Mouse (Mus musculus) embryonic facial prominence, embryonic 11.5 days (tissue): ENCODE data around the gene Ostm1. TPM values are rescaled to one million over a fixed set of nuclear protein-coding genes. Genes with fewer than 3 reads are reported as not detected.

Experiments used
- ATAC-seq: fragments of 200-750 bp; cut with Nextera tagmentation; replicated peaks from 2 replicates; pipeline ENCODE4 v1.8.0; 2017; ENCODE audit warnings: low read depth; ENCODE audit not compliant: insufficient number of reproducible peaks, low FRiP score, low TSS enrichment
- DNase-seq: peaks from one replicate; pipeline ENCODE4 v3.0.0-alpha.2; 2015; ENCODE audit warnings: low spot score
- H3K27ac ChIP-seq: fragments of 300-500 bp; sonication (generic); replicated peaks from 2 replicates; pipeline ENCODE4 v1.5.1; 2014; ENCODE audit warnings: mild to moderate bottlenecking, low read depth, low read length, control low read depth
- H3K27me3 ChIP-seq: fragments of 300-500 bp; sonication (generic); 2 replicates; pipeline ENCODE4 v1.6.1; 2014; ENCODE audit warnings: mild to moderate bottlenecking, low read length, moderate library complexity, mixed read lengths; ENCODE audit not compliant: control insufficient read depth, insufficient read depth
- H3K36me3 ChIP-seq: fragments of 300-500 bp; sonication (generic); replicated peaks from 2 replicates; pipeline ENCODE4 v1.6.1; 2014; ENCODE audit warnings: low read depth, mild to moderate bottlenecking, low read length, moderate library complexity, mixed read lengths; ENCODE audit not compliant: control insufficient read depth, insufficient read depth
- H3K4me1 ChIP-seq: fragments of 300-500 bp; sonication (generic); 2 replicates; pipeline ENCODE4 v1.6.1; 2014; ENCODE audit warnings: low read length, mixed read lengths; ENCODE audit not compliant: control insufficient read depth, insufficient read depth
- H3K4me2 ChIP-seq: fragments of 300-500 bp; sonication (generic); 2 replicates; pipeline ENCODE4 v1.6.1; 2014; ENCODE audit warnings: low read depth, mild to moderate bottlenecking, control low read depth, low read length, moderate library complexity
- H3K4me3 ChIP-seq: fragments of 300-500 bp; sonication (generic); 2 replicates; pipeline ENCODE4 v1.5.1; 2014; ENCODE audit warnings: low read depth, low read length, control low read depth
- H3K9ac ChIP-seq: fragments of 300-500 bp; sonication (generic); replicated peaks from 2 replicates; pipeline ENCODE4 v1.6.1; 2014; ENCODE audit warnings: mild to moderate bottlenecking, control low read depth, low read length
- H3K9me3 ChIP-seq: fragments of 300-500 bp; sonication (generic); replicated peaks from 2 replicates; pipeline ENCODE4 v1.6.1; 2016; ENCODE audit warnings: mild to moderate bottlenecking, low read length, inconsistent platforms, mixed read lengths; ENCODE audit not compliant: control insufficient read depth
- WGBS: fragments of 180-500 bp; shearing (Covaris S2); extraction: QIAGEN DNeasy Blood & Tissue Kit; methylation state at CpG from one replicate; pipeline ENCODE4 v1.1.7; 2014; 5-methylcytosine and 5-hydroxymethylcytosine counted together
- polyA plus RNA-seq: library from polyadenylated mRNA; unstranded; fragments of >200 nt; fragmentation: Nextera tagmentation; extraction: Ambion mirVana; gene quantifications from 2 replicates; pipeline ENCODE4 v1.2.1, GENCODE M21; 2014

Gene Ostm1
- polyA plus RNA-seq, 1 experiment from 2014 or later = 16.0 TPM

DNA sequence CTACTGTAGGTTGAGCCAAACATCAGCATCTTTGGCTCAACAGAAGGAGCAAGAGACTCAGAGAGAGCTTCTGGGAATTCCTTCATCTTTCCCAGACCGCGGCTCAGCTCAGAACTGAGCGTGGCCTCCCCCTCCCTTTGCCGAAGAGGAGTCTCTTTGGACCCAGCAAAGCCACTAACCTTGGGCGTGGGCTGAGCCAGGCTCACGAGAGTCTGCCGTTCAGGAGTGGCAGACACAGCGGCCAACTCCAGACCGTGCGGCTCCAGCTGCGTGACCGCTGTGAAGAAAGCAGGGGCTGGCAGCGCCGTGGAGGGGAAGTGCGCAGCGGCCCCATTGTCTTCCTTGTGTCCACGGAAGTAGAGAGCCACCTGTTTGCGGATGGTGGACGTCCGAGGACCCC is 11.1 kb upstream of the Ostm1 start:
- DNase-seq (no peak), ATAC-seq (no peak)
- 3% methylated on average over 20 of the region's 20 CpGs for WGBS
- no peaks in the 10 kb centered on the region for H3K36me3 ChIP-seq
- H3K27ac ChIP-seq = no peak overlapping the region
- no peak overlapping the region for H3K4me3 ChIP-seq
- no peaks in the 10 kb centered on the region for H3K9me3 ChIP-seq
- H3K4me2 ChIP-seq = no peak overlapping the region
- H3K4me1 ChIP-seq = no peaks in the 10 kb centered on the region
- H3K27me3 ChIP-seq = peaks cover 69% of the 10 kb centered on the region
- H3K9ac ChIP-seq = no peak overlapping the region

DNA sequence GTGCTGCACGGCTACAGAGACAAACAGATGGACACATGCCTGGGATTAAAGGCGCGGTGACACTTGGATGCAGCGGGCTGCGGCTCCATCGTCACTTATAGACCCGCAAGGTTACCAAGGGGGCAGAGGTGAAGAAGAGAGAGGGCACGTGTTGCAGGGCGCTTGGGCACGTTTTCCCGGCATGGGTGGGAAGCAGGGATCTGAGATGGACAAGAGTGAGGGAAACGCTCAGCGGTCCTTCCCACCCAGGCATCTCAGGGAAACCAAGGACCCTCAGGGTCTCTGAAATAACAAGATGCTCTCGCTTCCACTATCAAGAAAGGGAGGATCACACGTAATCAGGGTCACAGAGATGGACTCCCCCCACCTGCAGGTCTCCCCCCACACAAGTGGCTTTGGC is 10.7 kb upstream of the Ostm1 start:
- H3K27me3 ChIP-seq = peaks cover 71% of the 10 kb centered on the region
- 1% methylated on average over 15 of the region's 15 CpGs for WGBS
- no peaks in the 10 kb centered on the region for H3K4me1 ChIP-seq
- no peak overlapping the region for H3K9ac ChIP-seq
- no peaks in the 10 kb centered on the region for H3K9me3 ChIP-seq
- no peak for ATAC-seq
- no peak for DNase-seq
- no peak overlapping the region for H3K4me2 ChIP-seq
- no peaks in the 10 kb centered on the region for H3K36me3 ChIP-seq
- no peak overlapping the region for H3K27ac ChIP-seq
- no peak overlapping the region for H3K4me3 ChIP-seq

DNA sequence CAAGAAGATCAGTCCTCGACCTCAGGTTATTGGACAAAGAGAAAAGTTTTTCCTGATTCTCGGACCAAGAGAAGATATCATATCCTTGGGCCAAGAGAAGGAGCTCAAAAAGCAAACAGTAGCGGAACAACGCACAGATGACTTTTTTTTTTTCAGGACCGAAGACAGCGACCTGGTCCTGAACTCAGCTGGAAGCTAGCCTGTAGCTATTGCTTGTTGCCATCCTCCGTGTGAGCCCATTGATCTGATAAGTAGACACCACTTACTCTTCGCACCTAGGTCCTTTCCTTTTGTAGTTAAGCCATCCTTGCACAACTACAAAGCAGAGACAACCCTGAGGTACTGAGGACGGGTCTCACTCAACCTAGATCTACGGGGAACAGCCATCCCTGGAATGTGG is 9.0 kb upstream of the Ostm1 start:
- no peak overlapping the region for H3K4me2 ChIP-seq
- DNase-seq = peak; percentile 75
- 2% methylated on average over 10 of the region's 10 CpGs for WGBS

DNA sequence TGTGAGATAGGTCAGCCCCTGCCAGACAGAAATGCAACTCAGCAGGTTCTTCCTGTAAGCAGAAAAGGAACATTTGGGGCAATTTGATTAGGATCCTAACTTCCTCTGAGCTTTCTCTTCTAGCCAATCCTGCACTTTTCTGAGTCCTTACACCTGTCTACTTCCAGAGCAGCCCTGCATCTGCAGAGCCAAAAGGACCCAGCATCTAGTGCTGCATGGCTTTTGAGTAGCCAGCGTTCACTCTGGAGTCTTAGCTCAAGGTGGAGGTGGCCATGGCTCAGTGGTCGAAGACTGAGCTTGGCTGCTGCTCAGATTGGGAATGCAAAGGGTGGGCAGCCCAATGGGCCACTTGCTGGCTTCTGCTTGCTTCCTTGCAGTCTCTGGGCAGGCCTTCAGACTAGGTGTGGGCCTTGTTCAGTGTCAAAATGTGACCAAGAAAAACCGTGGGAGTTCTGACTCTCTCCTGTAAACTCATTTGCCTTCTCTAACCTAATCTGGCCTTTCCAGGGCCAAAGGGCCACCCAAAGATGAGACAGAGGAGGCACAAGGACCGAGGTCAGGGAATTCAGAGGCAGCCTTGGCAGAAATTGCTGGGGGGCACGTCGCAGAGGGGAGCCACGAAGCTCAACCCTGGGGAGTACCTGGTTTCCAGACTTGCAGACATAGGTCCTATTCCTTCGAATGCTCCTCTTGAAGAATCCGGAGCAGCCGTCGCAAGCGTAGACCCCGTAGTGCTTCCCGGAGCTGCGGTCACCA is 5.9 kb upstream of the Ostm1 start:
- Histone ChIP-seq H3K9me3 (no peaks in the 10 kb centered on the region), H3K4me3 (no peak overlapping the region), H3K4me2 (no peak overlapping the region), H3K4me1 (no peaks in the 10 kb centered on the region; the same call in none of the 2 replicates), H3K36me3 (no peaks in the 10 kb centered on the region), H3K27me3 (peaks cover 87% of the 10 kb centered on the region), H3K27ac (no peak overlapping the region), H3K9ac (no peak overlapping the region)
- no peak for DNase-seq
- WGBS = 2% methylated on average over 15 of the region's 15 CpGs
- no peak for ATAC-seq

More for the DNA sequence above, 9.0 kb upstream of the Ostm1 start:
- H3K27ac ChIP-seq = no peak overlapping the region
- H3K9ac ChIP-seq = no peak overlapping the region
- H3K36me3 ChIP-seq = no peaks in the 10 kb centered on the region
- H3K4me3 ChIP-seq = no peak overlapping the region
- no peak for ATAC-seq
- H3K4me1 ChIP-seq = no peaks in the 10 kb centered on the region; the same call in 1 of the 2 replicates
- no peaks in the 10 kb centered on the region for H3K9me3 ChIP-seq
- peaks cover 84% of the 10 kb centered on the region for H3K27me3 ChIP-seq

DNA sequence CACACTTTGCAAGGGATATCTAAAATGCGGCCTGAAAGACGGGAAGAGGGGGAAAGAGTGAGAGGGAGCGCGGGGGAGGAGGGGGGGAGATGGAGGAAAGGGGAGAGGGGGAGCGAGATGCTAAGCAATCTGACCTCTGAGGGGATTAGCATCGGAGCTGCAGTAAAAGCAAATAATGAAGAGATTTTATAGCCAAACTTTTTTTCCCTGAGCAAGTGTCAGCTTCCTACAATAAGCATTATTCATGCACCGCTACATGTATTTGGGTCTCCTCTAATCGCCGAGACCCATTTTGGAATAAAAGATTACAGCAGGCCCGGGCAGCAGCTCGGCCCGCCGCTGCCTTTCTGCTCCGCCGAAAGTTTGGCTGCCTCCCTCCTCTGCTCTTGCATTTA is 5.3 kb upstream of the Ostm1 start:
- H3K27me3 ChIP-seq = peaks cover 87% of the 10 kb centered on the region
- no peak overlapping the region for H3K4me2 ChIP-seq
- no peaks in the 10 kb centered on the region; the same call in none of the 2 replicates for H3K4me1 ChIP-seq
- no peak overlapping the region for H3K4me3 ChIP-seq
- WGBS = 2% methylated on average over 15 of the region's 15 CpGs
- H3K27ac ChIP-seq = no peak overlapping the region
- DNase-seq = no peak
- no peaks in the 10 kb centered on the region for H3K36me3 ChIP-seq
- no peak for ATAC-seq
- no peaks in the 10 kb centered on the region for H3K9me3 ChIP-seq
- H3K9ac ChIP-seq = no peak overlapping the region

DNA sequence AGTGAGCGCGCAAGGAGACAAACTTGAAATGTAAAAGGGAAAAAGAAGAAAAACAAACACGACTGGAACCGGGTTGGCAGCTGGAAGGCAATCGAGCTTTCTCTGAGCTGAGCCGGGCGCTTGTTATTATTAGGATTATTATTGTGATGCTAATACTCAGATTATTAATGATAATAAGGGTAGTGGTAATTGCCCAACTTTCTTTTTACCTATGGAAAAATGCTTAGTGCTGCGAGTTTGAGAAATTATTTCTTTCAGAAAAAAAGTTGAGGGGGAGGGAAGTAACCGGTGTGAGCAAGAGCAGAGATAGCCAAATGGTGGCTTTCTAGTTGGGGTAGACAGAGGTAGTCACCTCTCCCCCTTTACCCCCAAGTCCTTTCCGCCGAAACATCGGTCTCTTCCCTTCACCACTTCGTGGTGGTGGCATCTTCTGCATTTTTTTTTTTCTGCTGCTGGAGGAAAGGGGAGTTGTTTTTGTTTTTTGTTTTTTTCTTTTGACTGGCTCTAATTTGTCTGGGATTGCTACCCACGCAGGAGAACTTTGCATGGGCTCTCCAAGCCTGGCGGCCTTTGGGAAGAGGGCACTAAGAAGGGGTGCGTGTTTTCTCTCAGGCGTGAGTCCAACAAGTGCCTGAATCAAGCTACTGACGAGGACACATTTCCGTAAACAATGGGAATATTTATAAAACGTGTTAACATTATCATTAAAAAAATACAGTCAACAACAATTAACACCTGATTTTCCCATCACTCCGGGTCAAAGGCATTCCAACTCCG is 4.7 kb upstream of the Ostm1 start:
- H3K9me3 ChIP-seq = no peaks in the 10 kb centered on the region
- peak overlapping the region; percentile 32 for H3K4me2 ChIP-seq
- no peak overlapping the region for H3K9ac ChIP-seq
- H3K27me3 ChIP-seq = peaks cover 84% of the 10 kb centered on the region
- whole genome bisulfite sequencing = 0% methylated on average over 22 of the region's 22 CpGs
- no peaks in the 10 kb centered on the region; the same call in none of the 2 replicates for H3K4me1 ChIP-seq
- H3K36me3 ChIP-seq = no peaks in the 10 kb centered on the region
- DNase-seq (no peak), ATAC-seq (no peak)
- H3K27ac ChIP-seq = no peak overlapping the region
- no peak overlapping the region for H3K4me3 ChIP-seq

DNA sequence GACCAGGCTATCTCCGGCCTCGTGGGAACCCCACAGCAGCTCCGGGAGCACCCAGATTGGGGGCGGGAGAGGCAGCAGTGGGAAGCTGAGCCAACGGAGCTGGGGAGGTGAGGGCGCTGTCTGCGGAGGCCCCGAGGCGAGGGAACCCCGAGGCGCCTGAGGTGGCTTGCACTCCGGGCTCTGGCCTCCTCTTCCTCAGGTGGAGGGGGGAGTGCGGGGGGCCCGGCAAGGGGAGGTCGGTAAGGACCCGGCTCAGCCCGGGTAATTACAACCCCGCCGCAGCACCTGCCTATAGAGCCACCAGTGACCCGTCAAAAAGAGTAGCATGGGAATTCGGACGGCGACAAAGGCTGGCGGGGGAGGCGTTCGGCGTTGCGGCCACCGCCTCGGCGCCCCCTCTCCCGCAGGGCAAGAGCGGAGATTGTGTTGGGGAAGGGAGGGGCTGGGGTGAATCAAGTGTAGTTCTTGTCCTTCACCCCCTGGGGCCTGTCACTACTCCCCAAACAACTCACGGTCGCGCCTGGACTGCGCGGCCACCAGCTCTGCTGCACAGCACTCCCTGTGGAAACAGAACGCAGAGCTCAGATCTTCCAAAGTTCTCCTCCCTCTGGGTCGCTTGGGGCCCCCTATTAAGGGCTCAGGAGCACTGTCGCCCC is 4.0 kb upstream of the Ostm1 start:
- H3K4me2 ChIP-seq = peak overlapping the region; percentile 32
- H3K27me3 ChIP-seq = peaks cover 83% of the 10 kb centered on the region
- peak overlapping the region; percentile 18; the same call in 1 of the 2 replicates for H3K9ac ChIP-seq
- no peaks in the 10 kb centered on the region; the same call in none of the 2 replicates for H3K4me1 ChIP-seq
- H3K9me3 ChIP-seq = no peaks in the 10 kb centered on the region
- 0% methylated on average over 41 of the region's 41 CpGs for WGBS
- H3K36me3 ChIP-seq = no peaks in the 10 kb centered on the region
- no peak for ATAC-seq
- no peak overlapping the region for H3K27ac ChIP-seq
- peak overlapping the region; percentile 17; the same call in 1 of the 2 replicates for H3K4me3 ChIP-seq
- DNase-seq = no peak
